Mouse (Mus musculus) stomach, embryonic 14.5 days (tissue): Measurements from ENCODE around the gene Kcnk6. TPM values are rescaled to one million over a fixed set of nuclear protein-coding genes. Genes with fewer than 3 reads are reported as not detected.
"Not testable (repeated sequence)": the region's sequence is repeated elsewhere in the genome, so short reads cannot be mapped to it uniquely, and the experiment has no call there.

Experiments
- ATAC-seq: fragments of 200-750 bp; cut with Nextera tagmentation; 2 replicates; pipeline ENCODE4 v1.8.0; 2017; ENCODE audit warnings: low read depth, moderate TSS enrichment; ENCODE audit not compliant: insufficient number of reproducible peaks, insufficient read depth, low FRiP score
- H3K27ac ChIP-seq: fragments of 300-500 bp; sonication (generic); 2 replicates; pipeline ENCODE4 v1.5.1; 2014; ENCODE audit warnings: mild to moderate bottlenecking, low read length, moderate library complexity, mixed read lengths
- H3K27me3 ChIP-seq: fragments of 300-500 bp; sonication (generic); 2 replicates; pipeline ENCODE4 v1.6.1; 2014; ENCODE audit warnings: low read length, control low read depth, mixed read lengths; ENCODE audit not compliant: control insufficient read depth, insufficient read depth
- H3K36me3 ChIP-seq: fragments of 300-500 bp; sonication (generic); 2 replicates; pipeline ENCODE4 v1.6.1; 2014; ENCODE audit warnings: mild to moderate bottlenecking, control low read depth, low read length, moderate library complexity, mixed read lengths; ENCODE audit not compliant: control insufficient read depth, insufficient read depth
- H3K4me1 ChIP-seq: fragments of 300-500 bp; sonication (generic); 2 replicates; pipeline ENCODE4 v1.6.1; 2014; ENCODE audit warnings: low read length, control low read depth, mixed read lengths; ENCODE audit not compliant: control insufficient read depth, insufficient read depth
- H3K4me2 ChIP-seq: fragments of 300-500 bp; sonication (generic); replicated peaks from 2 replicates; pipeline ENCODE4 v1.6.1; 2014; ENCODE audit warnings: low read depth, low read length, control low read depth
- H3K4me3 ChIP-seq: fragments of 300-500 bp; sonication (generic); 2 replicates; pipeline ENCODE4 v1.5.1; 2014; ENCODE audit warnings: low read depth, low read length, control low read depth
- H3K9ac ChIP-seq: fragments of 300-500 bp; sonication (generic); replicated peaks from 2 replicates; pipeline ENCODE4 v1.6.1; 2014; ENCODE audit warnings: low read depth, mild to moderate bottlenecking, control low read depth, low read length, moderate library complexity, mixed read lengths
- H3K9me3 ChIP-seq: fragments of 300-500 bp; sonication (generic); 2 replicates; pipeline ENCODE4 v1.6.1; 2016; ENCODE audit warnings: low read depth, low read length, control low read depth; ENCODE audit not compliant: control insufficient read depth
- WGBS: fragments of 180-500 bp; shearing (Covaris S2); extraction: QIAGEN DNeasy Blood & Tissue Kit; methylation state at CpG from one replicate; pipeline ENCODE4 v1.1.7; 2014; 5-methylcytosine and 5-hydroxymethylcytosine counted together
- polyA plus RNA-seq: library from polyadenylated mRNA; unstranded; fragments of >200 nt; fragmentation: Nextera tagmentation; extraction: Ambion mirVana; gene quantifications from 2 replicates; pipeline ENCODE4 v1.2.1, GENCODE M21; 2014

Kcnk6 gene
- polyA plus RNA-seq, 1 experiment from 2014 or later = 0.98 TPM

- Histone ChIP-seq H3K27ac (peak overlapping the region; percentile 63), H3K4me2 (peak overlapping the region; percentile 55), H3K4me3 (peak overlapping the region; percentile 35), H3K36me3 (no peaks in the 10 kb centered on the region), H3K9me3 (no peaks in the 10 kb centered on the region; the same call in 1 of the 2 replicates), H3K27me3 (no peaks in the 10 kb centered on the region), H3K9ac (0 out of 2 replicates have a peak overlapping the region, but pooled peaks have one; percentile 14), H3K4me1 (0 out of 2 replicates have a peak, but pooled peaks cover 5% of the 10 kb centered on the region)
- peak; percentile 82 for ATAC-seq
- WGBS = 4% methylated on average over 34 of the region's 34 CpGs
Observed at GRCm38 (mm10) chr7:29211415-29212198, 20.7 kb downstream of the Kcnk6 start.

GRCm38 (mm10) chr7:29211013-29211412 lies 21.3 kb downstream of the Kcnk6 start:
- H3K4me2 ChIP-seq = peak overlapping the region; percentile 55; the same call in 1 of the 2 replicates
- H3K4me3 ChIP-seq = peak overlapping the region; percentile 35; the same call in 1 of the 2 replicates
- not testable (repeated sequence) for H3K9ac ChIP-seq, H3K27me3 ChIP-seq, ATAC-seq, H3K36me3 ChIP-seq, H3K9me3 ChIP-seq, H3K4me1 ChIP-seq
- WGBS = 27% methylated on average over 15 of the region's 15 CpGs
- H3K27ac ChIP-seq = peak overlapping the region; percentile 63; the same call in 1 of the 2 replicates

- Histone ChIP-seq H3K27me3 (no peaks in the 10 kb centered on the region), H3K27ac (no peak overlapping the region), H3K4me2 (no peak overlapping the region), H3K4me3 (no peak overlapping the region), H3K9ac (no peak overlapping the region), H3K36me3 (no peaks in the 10 kb centered on the region), H3K9me3 (no peaks in the 10 kb centered on the region), H3K4me1 (no peaks in the 10 kb centered on the region)
- 77% methylated on average over 6 of the region's 6 CpGs for WGBS
- ATAC-seq = no peak
Observed at GRCm38 (mm10) chr7:29202577-29202976, 29.7 kb downstream of the Kcnk6 start.

- H3K4me2 ChIP-seq, H3K36me3 ChIP-seq, H3K9ac ChIP-seq, H3K27ac ChIP-seq, H3K4me1 ChIP-seq, H3K4me3 ChIP-seq, H3K9me3 ChIP-seq, H3K27me3 ChIP-seq: not testable (repeated sequence)
- ATAC-seq = 0 out of 2 replicates have a peak, but pooled peaks have one; percentile 53
- 78% methylated on average over 1 of the region's 1 CpGs for WGBS
Observed at GRCm38 (mm10) chr7:29194230-29194629, 38.1 kb downstream of the Kcnk6 start.

- not testable (repeated sequence) for H3K27me3 ChIP-seq, H3K4me2 ChIP-seq, H3K36me3 ChIP-seq, H3K27ac ChIP-seq, H3K9me3 ChIP-seq, H3K9ac ChIP-seq, H3K4me3 ChIP-seq, ATAC-seq, H3K4me1 ChIP-seq
- WGBS = 85% methylated on average over 4 of the region's 4 CpGs
Observed at GRCm38 (mm10) chr7:29181323-29181722, 51.0 kb downstream of the Kcnk6 start.

- WGBS = 41% methylated on average over 5 of the region's 5 CpGs
- Histone ChIP-seq H3K27me3 (no peaks in the 10 kb centered on the region), H3K36me3 (peaks cover 11% of the 10 kb centered on the region), H3K27ac (no peak overlapping the region; the same call in 1 of the 2 replicates), H3K4me3 (peak overlapping the region; percentile 91), H3K4me1 (peaks cover 10% of the 10 kb centered on the region), H3K9me3 (no peaks in the 10 kb centered on the region), H3K4me2 (peak overlapping the region; percentile 31), H3K9ac (no peak overlapping the region)
- ATAC-seq = no peak
Observed at GRCm38 (mm10) chr7:29180854-29181236, 51.5 kb downstream of the Kcnk6 start.

GRCm38 (mm10) chr7:29180077-29180853 lies 52.0 kb downstream of the Kcnk6 start, which contains the start of gene Psmd8:
Psmd8 (minus strand) TSS chr7:29180701.
- Histone ChIP-seq H3K9me3 (no peaks in the 10 kb centered on the region), H3K36me3 (peaks cover 17% of the 10 kb centered on the region), H3K9ac (peak within 1 kb of the TSS; percentile 78), H3K4me1 (peaks cover 10% of the 10 kb centered on the region), H3K4me2 (peak within 1 kb of the TSS; percentile 91), H3K4me3 (peak within 1 kb of the TSS; percentile 91), H3K27ac (peak within 1 kb of the TSS; percentile 70; the same call in 1 of the 2 replicates), H3K27me3 (no peaks in the 10 kb centered on the region)
- peak; percentile 95 for ATAC-seq
- under 1% methylated on average over 62 of the region's 62 CpGs for WGBS

- WGBS = 31% methylated on average over 7 of the region's 7 CpGs
Observed at GRCm38 (mm10) chr7:29179323-29179722, 53.0 kb downstream of the Kcnk6 start.

More at GRCm38 (mm10) chr7:29179323-29179722, 53.0 kb downstream of the Kcnk6 start:
- ATAC-seq = no peak
- Histone ChIP-seq H3K4me3 (peak overlapping the region; percentile 91), H3K9me3 (no peaks in the 10 kb centered on the region), H3K9ac (peak overlapping the region; percentile 78; the same call in 1 of the 2 replicates), H3K4me1 (peaks cover 10% of the 10 kb centered on the region), H3K4me2 (peak overlapping the region; percentile 91), H3K27ac (no peak overlapping the region), H3K27me3 (no peaks in the 10 kb centered on the region), H3K36me3 (peaks cover 27% of the 10 kb centered on the region)
